Mouse (Mus musculus) erythroblast, embryonic 14.5 days (primary cell): ENCODE data around the gene Gpc3.

ENCODE experiments used
- GATA1 ChIP-seq: IDR thresholded peaks from 2 replicates; pipeline ENCODE4 v1.6.1; 2012; ENCODE audit warnings: low read length, inconsistent platforms, mixed read lengths
- TAL1 ChIP-seq: IDR thresholded peaks from 3 replicates; pipeline ENCODE4 v1.6.1; 2012; ENCODE audit warnings: low read length, inconsistent platforms, mixed read lengths

GRCm38 (mm10) chrX:52643350-52643749 is 29.6 kb upstream of the Gpc3 start:
- TF ChIP-seq GATA1 (no peak), TAL1 (no peak)
